Mouse (Mus musculus) ES-E14 (cell line): Measurements from ENCODE around the gene Aqp9. TPM values are rescaled to one million over a fixed set of nuclear protein-coding genes. Genes with fewer than 3 reads are reported as not detected.

Source experiments
- DNase-seq: peaks from one replicate; pipeline ENCODE4 v3.0.0-alpha.2; 2013; ENCODE audit warnings: low read depth, low spot score
- H3K27ac ChIP-seq: 2 replicates; pipeline ENCODE4 v1.5.1; 2012; ENCODE audit warnings: low read depth, mild to moderate bottlenecking, low read length, moderate library complexity, mixed read lengths; ENCODE audit not compliant: poor library complexity, insufficient read depth, severe bottlenecking
- H3K36me3 ChIP-seq: 2 replicates; pipeline ENCODE4 v1.6.1; 2012; ENCODE audit warnings: mild to moderate bottlenecking, low read length, moderate library complexity, mixed read lengths; ENCODE audit not compliant: control insufficient read depth, poor library complexity, insufficient read depth, severe bottlenecking
- H3K4me1 ChIP-seq, 2 experiments: fragments of 150-350 bp in 1 of 2; sonication (generic) in 1 of 2; 2 replicates each; pipeline ENCODE4 v1.6.1; 2012; ENCODE audit warnings: low read length in 2 of 2, mild to moderate bottlenecking in 1 of 2, mixed read lengths in 1 of 2; ENCODE audit not compliant: control insufficient read depth in 2 of 2, insufficient read depth in 2 of 2, poor library complexity in 1 of 2
- H3K4me3 ChIP-seq, 2 experiments: fragments of 150-350 bp in 1 of 2; sonication (generic) in 1 of 2; 2 replicates each; pipeline ENCODE4 v1.5.1; 2012; ENCODE audit warnings: low read length in 2 of 2, low read depth in 1 of 2, mild to moderate bottlenecking in 1 of 2, mixed read lengths in 1 of 2; ENCODE audit not compliant: insufficient read depth in 1 of 2, poor library complexity in 1 of 2, severe bottlenecking in 1 of 2
- H3K9ac ChIP-seq: 2 replicates; pipeline ENCODE4 v1.6.1; 2012; ENCODE audit warnings: low read depth, mild to moderate bottlenecking, low read length, mixed read lengths; ENCODE audit not compliant: poor library complexity, insufficient read depth, severe bottlenecking
- H3K9me3 ChIP-seq: fragments of 150-350 bp; sonication (generic); 2 replicates; pipeline ENCODE4 v1.6.1; 2012; ENCODE audit warnings: low read depth, mild to moderate bottlenecking, low read length; ENCODE audit not compliant: control insufficient read depth, insufficient read depth
- CHD2 ChIP-seq: IDR thresholded peaks from 2 replicates; pipeline ENCODE4 v1.6.1; 2014; ENCODE audit warnings: mild to moderate bottlenecking, low read depth, low read length, inconsistent platforms
- HCFC1 ChIP-seq: IDR thresholded peaks from 2 replicates; pipeline ENCODE4 v1.6.1; 2012; ENCODE audit warnings: low read length, inconsistent platforms, borderline replicate concordance; ENCODE audit not compliant: insufficient read depth
- MAFK ChIP-seq: IDR thresholded peaks from 2 replicates; pipeline ENCODE4 v1.6.1; 2014; ENCODE audit warnings: mild to moderate bottlenecking, low read depth, low read length, inconsistent platforms; ENCODE audit not compliant: insufficient read depth
- ZC3H11A ChIP-seq: IDR thresholded peaks from 2 replicates; pipeline ENCODE4 v1.6.1; 2012; ENCODE audit warnings: low read depth, mild to moderate bottlenecking, inconsistent platforms, low read length, borderline replicate concordance
- ZNF384 ChIP-seq: IDR thresholded peaks from 2 replicates; pipeline ENCODE4 v1.6.1; 2012; ENCODE audit warnings: low read depth, low read length, inconsistent platforms
- in situ Hi-C, 2 experiments: fragments of 600-800 bp; cut with MboI; formaldehyde crosslinking; loops; one replicate each; pipeline ENCODE4 v1.15.1; 2025; ENCODE audit warnings: low sequenced_read_pairs in 2 of 2, inconsistent platforms in 1 of 2; ENCODE audit not compliant: unreplicated experiment in 2 of 2
- total RNA-seq: library from RNA; depleted of rRNA; stranded (reverse); fragments of 300-350 nt; gene quantifications from 2 replicates; pipeline ENCODE4 v1.2.3, GENCODE M21; 2012

Aqp9 gene
- total RNA-seq, 1 experiment, result 0.09 TPM

GRCm38 (mm10) chr9:71179964-71180700, 11.7 kb upstream of the Aqp9 start:
- H3K27ac ChIP-seq, result no peak overlapping the region
- no peak overlapping the region for H3K4me3 ChIP-seq
- no peak overlapping the region for H3K9ac ChIP-seq
- TF ChIP-seq MAFK (no peak), ZNF384 (no peak), CHD2 (no peak), HCFC1 (no peak), ZC3H11A (no peak)
- H3K4me1 ChIP-seq, result 0 out of 4 replicates have a peak, but pooled peaks cover 0 to 2% of the 10 kb centered on the region in 2 experiments
- no peaks in the 10 kb centered on the region for H3K9me3 ChIP-seq
- DNase-seq, result no peak
- in situ Hi-C loops, result no loop called here
- no peaks in the 10 kb centered on the region for H3K36me3 ChIP-seq

DNA sequence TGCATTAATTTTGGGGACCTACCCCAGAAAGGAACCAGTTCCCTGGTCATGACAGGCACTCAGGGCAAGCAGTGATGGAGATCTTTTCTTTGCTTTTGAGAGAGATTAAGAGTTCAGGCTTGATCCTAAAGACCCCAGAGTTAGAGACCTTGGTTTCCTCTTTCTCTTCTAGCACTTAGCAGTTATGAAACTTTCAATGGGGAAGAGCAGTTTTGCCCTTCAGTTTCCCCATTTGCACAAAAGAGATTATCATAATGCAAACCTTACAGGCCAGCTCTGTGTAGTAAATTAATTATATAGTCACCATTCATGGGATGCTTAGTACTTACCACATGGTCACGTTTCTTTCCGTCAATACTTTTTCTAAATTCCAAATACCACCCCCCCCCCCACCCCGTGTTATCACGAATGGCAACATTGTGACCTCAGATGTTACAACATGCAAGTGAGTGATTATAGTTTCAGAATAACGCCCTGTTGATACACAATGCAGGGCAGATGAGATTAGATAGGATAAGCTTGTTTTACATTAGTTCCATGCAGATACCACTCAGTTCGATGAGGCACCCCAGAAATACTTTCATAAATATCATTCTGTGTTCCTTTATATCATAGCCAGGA, 10.9 kb upstream of the Aqp9 start:
- no peaks in the 10 kb centered on the region for H3K9me3 ChIP-seq
- in situ Hi-C loops, result no loop called here
- no peak for TF ChIP-seq ZNF384
- TF ChIP-seq MAFK, result no peak
- no peak for TF ChIP-seq CHD2
- no peak for TF ChIP-seq ZC3H11A
- no peak for TF ChIP-seq HCFC1
- H3K27ac ChIP-seq, result no peak overlapping the region
- no peak overlapping the region for H3K4me3 ChIP-seq
- no peaks in the 10 kb centered on the region for H3K36me3 ChIP-seq
- DNase-seq, result no peak
- no peak overlapping the region for H3K9ac ChIP-seq
- 0 out of 4 replicates have a peak, but pooled peaks cover 0 to 2% of the 10 kb centered on the region in 2 experiments for H3K4me1 ChIP-seq

- TF ChIP-seq ZC3H11A (no peak), CHD2 (no peak), MAFK (no peak), ZNF384 (no peak), HCFC1 (no peak)
- in situ Hi-C loops, result no loop called here
Measured at GRCm38 (mm10) chr9:71175686-71176085, 7.2 kb upstream of the Aqp9 start.

GRCm38 (mm10) chr9:71174316-71174975, 6.0 kb upstream of the Aqp9 start:
- no peaks in the 10 kb centered on the region for H3K9me3 ChIP-seq
- H3K4me3 ChIP-seq, result no peak overlapping the region
- TF ChIP-seq HCFC1 (no peak), ZNF384 (no peak)
- in situ Hi-C loops, result no loop called here
- H3K27ac ChIP-seq, result no peak overlapping the region
- H3K36me3 ChIP-seq, result no peaks in the 10 kb centered on the region
- no peaks in the 10 kb centered on the region for H3K4me1 ChIP-seq
- DNase-seq, result no peak
- H3K9ac ChIP-seq, result no peak overlapping the region

More at GRCm38 (mm10) chr9:71175686-71176085, 7.2 kb upstream of the Aqp9 start:
- no peak overlapping the region for H3K9ac ChIP-seq
- DNase-seq, result no peak
- H3K9me3 ChIP-seq, result no peaks in the 10 kb centered on the region
- H3K4me3 ChIP-seq, result no peak overlapping the region
- no peaks in the 10 kb centered on the region for H3K4me1 ChIP-seq
- no peaks in the 10 kb centered on the region for H3K36me3 ChIP-seq
- no peak overlapping the region for H3K27ac ChIP-seq
